Mouse (Mus musculus): ENCODE measurements around the gene Dnah11.

Dnah11 gene

DNA sequence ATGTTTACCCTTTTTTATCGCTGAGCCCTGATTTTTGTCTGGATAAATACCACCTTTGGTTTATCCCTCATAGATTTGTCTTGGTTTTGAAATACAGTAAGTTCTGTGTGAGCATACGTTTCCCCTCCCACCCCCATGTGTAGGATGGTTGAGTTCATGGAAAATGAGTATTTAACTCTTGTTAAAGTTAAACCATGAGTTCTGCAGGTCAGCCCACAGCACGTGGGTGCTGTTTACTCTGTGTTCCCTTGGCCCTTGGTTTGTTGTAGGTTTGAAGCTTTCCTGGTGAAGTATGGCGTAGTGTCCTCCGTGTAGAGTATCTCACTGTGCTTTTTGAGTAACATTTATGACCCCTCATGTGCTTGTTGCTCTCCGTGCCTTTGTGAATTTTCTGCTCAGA is 341.0 kb downstream of the Dnah11 start:
- Histone ChIP-seq H3K4me1 (replicated peaks; ENCODE audit: low read depth, low read length) (no peaks in the 10 kb centered on the region), H3K36me3 (ENCODE audit: insufficient read depth, low read length) (no peaks in the 10 kb centered on the region), H3K27me3 (ENCODE audit: insufficient read depth, low read length) (no peaks in the 10 kb centered on the region), H3K9me3 (ENCODE audit: low read length) (no peaks in the 10 kb centered on the region), H3K4me3 (replicated peaks; ENCODE audit: low read length) (no peak overlapping the region)
- TF ChIP-seq NANOG (IDR thresholded peaks at IDR 0.05; ENCODE audit: borderline replicate concordance, low read length) = no peak

DNA sequence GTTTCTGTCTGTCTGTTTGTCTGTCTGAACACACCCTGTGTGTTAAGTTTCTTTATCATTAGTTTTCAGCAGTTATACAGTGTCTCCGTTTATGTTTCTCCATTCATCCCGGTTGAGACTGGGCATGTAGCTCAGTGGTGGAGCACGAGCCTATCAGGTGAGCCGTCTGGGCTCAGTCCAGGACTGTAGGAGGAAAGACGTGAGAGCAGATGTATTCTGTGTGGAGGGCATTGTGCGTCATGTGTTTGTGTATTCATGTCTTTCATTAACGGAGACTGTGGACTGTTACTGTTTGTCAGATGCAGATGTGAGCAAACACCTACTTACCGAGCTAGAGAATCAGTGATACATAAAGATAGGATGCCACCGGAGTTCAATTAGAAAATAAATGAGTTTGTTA is 341.8 kb downstream of the Dnah11 start:
- no peaks in the 10 kb centered on the region for H3K9me3 ChIP-seq (ENCODE audit: low read length)
- no peaks in the 10 kb centered on the region for H3K27me3 ChIP-seq (ENCODE audit: insufficient read depth, low read length)
- H3K4me3 ChIP-seq (replicated peaks; ENCODE audit: low read length) = no peak overlapping the region
- no peaks in the 10 kb centered on the region for H3K4me1 ChIP-seq (replicated peaks; ENCODE audit: low read depth, low read length)
- TF ChIP-seq NANOG (IDR thresholded peaks at IDR 0.05; ENCODE audit: borderline replicate concordance, low read length) (no peak), CTCF (conservative IDR thresholded peaks at IDR 0.05; ENCODE audit: low read length) (no peak), POU5F1 (IDR thresholded peaks at IDR 0.05; ENCODE audit: borderline replicate concordance, low read length) (no peak)
- H3K36me3 ChIP-seq (ENCODE audit: insufficient read depth, low read length) = 0 out of 2 replicates have a peak, but pooled peaks cover 2% of the 10 kb centered on the region

DNA sequence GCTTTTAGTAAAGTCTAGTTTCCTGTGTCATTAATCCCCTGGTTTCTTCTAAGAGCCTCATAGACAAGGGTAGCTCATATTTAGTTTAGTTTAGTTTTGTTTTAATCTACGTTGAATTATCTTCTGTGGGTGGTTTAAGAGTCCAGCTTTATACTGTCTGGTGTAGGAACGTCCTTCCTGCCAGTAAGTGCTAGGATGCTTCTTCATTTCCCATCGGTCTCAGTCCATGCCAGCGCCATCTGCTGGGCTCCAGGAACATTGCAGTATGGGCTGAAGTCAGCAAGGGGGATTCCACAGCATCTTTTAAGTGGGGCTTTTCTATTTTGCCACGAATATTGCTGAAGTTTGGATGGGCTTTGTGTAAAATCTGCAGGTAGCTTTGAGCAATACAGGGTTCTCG is 345.5 kb downstream of the Dnah11 start:
- TF ChIP-seq CTCF (conservative IDR thresholded peaks at IDR 0.05; ENCODE audit: low read length) = peak; percentile 98
- no peak for TF ChIP-seq POU5F1 (IDR thresholded peaks at IDR 0.05; ENCODE audit: borderline replicate concordance, low read length)
- 0 out of 2 replicates have a peak, but pooled peaks cover 8% of the 10 kb centered on the region for H3K36me3 ChIP-seq (ENCODE audit: insufficient read depth, low read length)
- no peaks in the 10 kb centered on the region for H3K27me3 ChIP-seq (ENCODE audit: insufficient read depth, low read length)
- no peaks in the 10 kb centered on the region for H3K9me3 ChIP-seq (ENCODE audit: low read length)
- no peak overlapping the region for H3K4me3 ChIP-seq (replicated peaks; ENCODE audit: low read length)
- peaks cover 5% of the 10 kb centered on the region for H3K4me1 ChIP-seq (replicated peaks; ENCODE audit: low read depth, low read length)

DNA sequence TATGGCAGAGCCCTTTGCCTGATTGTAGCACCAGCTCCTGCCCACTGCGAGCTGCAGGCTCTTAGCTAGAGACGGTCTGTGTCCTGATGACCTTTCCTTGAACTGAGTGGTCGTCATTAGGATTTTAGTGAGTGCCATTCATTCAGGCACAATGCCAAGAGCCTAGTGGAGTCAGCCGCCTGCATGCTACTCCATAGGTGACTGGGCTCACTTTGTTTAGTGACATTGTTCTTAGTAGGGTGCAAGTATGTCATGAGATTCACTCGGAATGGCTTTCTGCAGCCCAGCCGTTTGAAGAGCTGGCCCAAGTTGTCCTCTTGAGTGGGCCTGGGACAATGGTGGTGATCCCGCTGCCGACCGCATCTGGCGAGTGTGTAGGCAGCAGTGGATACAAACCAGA is 348.4 kb downstream of the Dnah11 start:
- Histone ChIP-seq H3K4me3 (replicated peaks; ENCODE audit: low read length) (no peak overlapping the region), H3K9me3 (ENCODE audit: low read length) (no peaks in the 10 kb centered on the region), H3K4me1 (replicated peaks; ENCODE audit: low read depth, low read length) (peaks cover 5% of the 10 kb centered on the region), H3K36me3 (ENCODE audit: insufficient read depth, low read length) (0 out of 2 replicates have a peak, but pooled peaks cover 8% of the 10 kb centered on the region), H3K27me3 (ENCODE audit: insufficient read depth, low read length) (no peaks in the 10 kb centered on the region)
- TF ChIP-seq POU5F1 (IDR thresholded peaks at IDR 0.05; ENCODE audit: borderline replicate concordance, low read length) (no peak), CTCF (conservative IDR thresholded peaks at IDR 0.05; ENCODE audit: low read length) (no peak), NANOG (IDR thresholded peaks at IDR 0.05; ENCODE audit: borderline replicate concordance, low read length) (no peak)

DNA sequence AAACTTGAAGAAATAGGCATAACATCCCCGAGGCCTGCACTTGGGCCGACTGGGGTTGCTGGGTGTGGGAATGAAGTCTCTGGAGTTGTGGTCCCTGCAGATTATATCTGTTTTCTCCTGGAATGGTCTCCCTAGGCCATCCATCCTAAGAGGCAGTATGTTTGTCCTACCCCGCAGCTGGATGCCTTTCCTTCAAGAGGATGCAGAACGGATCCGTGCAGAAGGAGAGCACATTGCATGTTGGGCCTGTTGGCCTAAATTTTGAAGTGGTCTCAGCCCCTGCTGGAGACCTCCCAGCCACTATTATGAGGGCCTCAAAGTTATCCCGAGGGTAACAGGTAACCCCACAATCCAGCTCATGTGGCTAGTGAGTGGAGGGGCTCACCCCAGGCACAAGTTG is 350.2 kb downstream of the Dnah11 start:
- Histone ChIP-seq H3K4me1 (replicated peaks; ENCODE audit: low read depth, low read length) (peaks cover 10% of the 10 kb centered on the region), H3K4me3 (replicated peaks; ENCODE audit: low read length) (no peak overlapping the region), H3K9me3 (ENCODE audit: low read length) (no peaks in the 10 kb centered on the region), H3K36me3 (ENCODE audit: insufficient read depth, low read length) (0 out of 2 replicates have a peak, but pooled peaks cover 8% of the 10 kb centered on the region), H3K27me3 (ENCODE audit: insufficient read depth, low read length) (no peaks in the 10 kb centered on the region)
- TF ChIP-seq NANOG (IDR thresholded peaks at IDR 0.05; ENCODE audit: borderline replicate concordance, low read length) = no peak
- no peak for TF ChIP-seq CTCF (conservative IDR thresholded peaks at IDR 0.05; ENCODE audit: low read length)
- TF ChIP-seq POU5F1 (IDR thresholded peaks at IDR 0.05; ENCODE audit: borderline replicate concordance, low read length) = no peak

DNA sequence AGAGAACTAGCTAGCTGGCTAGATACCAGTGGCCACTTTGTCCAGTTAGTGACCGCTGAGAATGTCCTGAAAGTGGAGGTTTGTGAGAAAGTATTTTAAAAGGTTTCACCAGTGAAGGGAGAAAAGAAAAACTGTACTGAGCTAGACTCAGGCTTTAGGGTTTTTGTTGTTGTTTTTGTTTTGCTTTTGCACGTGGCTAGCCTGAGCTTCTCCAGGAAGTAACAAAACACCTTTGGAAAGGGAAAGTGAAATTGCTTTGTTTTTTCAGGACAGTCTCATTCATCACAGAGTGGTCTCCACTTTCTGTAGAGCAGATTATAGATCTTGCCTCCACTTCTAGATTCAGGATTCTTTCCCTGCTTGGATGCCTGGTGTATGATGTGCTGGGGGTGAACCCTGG is 353.9 kb downstream of the Dnah11 start:
- peaks cover 19% of the 10 kb centered on the region for H3K27me3 ChIP-seq (ENCODE audit: insufficient read depth, low read length)
- TF ChIP-seq POU5F1 (IDR thresholded peaks at IDR 0.05; ENCODE audit: borderline replicate concordance, low read length) (no peak), NANOG (IDR thresholded peaks at IDR 0.05; ENCODE audit: borderline replicate concordance, low read length) (no peak), CTCF (conservative IDR thresholded peaks at IDR 0.05; ENCODE audit: low read length) (no peak)
- peaks cover 12% of the 10 kb centered on the region for H3K4me1 ChIP-seq (replicated peaks; ENCODE audit: low read depth, low read length)
- H3K9me3 ChIP-seq (ENCODE audit: low read length) = no peaks in the 10 kb centered on the region
- no peak overlapping the region for H3K4me3 ChIP-seq (replicated peaks; ENCODE audit: low read length)
- no peaks in the 10 kb centered on the region for H3K36me3 ChIP-seq (ENCODE audit: insufficient read depth, low read length)

DNA sequence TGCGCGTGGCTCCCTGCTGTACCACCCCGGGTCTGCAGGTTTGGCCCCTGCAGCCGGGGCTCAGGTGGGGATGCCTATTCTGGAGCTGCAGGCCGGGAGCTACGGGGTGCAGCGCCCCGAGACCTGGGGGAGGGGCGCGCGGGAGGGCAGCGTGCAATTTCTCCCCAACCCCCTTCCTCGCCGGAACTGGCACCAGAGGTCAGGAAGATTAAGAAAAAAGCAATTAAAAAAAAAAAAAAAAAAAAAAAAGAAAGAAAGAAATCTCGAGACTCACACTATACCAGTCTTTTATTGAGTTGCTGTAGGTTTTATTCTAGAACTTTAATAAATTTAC is 354.8 kb downstream of the Dnah11 start:
- no peak for TF ChIP-seq NANOG (IDR thresholded peaks at IDR 0.05; ENCODE audit: borderline replicate concordance, low read length)
- TF ChIP-seq CTCF (conservative IDR thresholded peaks at IDR 0.05; ENCODE audit: low read length) = no peak
- no peak for TF ChIP-seq POU5F1 (IDR thresholded peaks at IDR 0.05; ENCODE audit: borderline replicate concordance, low read length)
- Histone ChIP-seq H3K36me3 (ENCODE audit: insufficient read depth, low read length) (no peaks in the 10 kb centered on the region), H3K9me3 (ENCODE audit: low read length) (no peaks in the 10 kb centered on the region), H3K4me1 (replicated peaks; ENCODE audit: low read depth, low read length) (peaks cover 12% of the 10 kb centered on the region), H3K27me3 (ENCODE audit: insufficient read depth, low read length) (peaks cover 19% of the 10 kb centered on the region), H3K4me3 (replicated peaks; ENCODE audit: low read length) (peak overlapping the region; percentile 88)

DNA sequence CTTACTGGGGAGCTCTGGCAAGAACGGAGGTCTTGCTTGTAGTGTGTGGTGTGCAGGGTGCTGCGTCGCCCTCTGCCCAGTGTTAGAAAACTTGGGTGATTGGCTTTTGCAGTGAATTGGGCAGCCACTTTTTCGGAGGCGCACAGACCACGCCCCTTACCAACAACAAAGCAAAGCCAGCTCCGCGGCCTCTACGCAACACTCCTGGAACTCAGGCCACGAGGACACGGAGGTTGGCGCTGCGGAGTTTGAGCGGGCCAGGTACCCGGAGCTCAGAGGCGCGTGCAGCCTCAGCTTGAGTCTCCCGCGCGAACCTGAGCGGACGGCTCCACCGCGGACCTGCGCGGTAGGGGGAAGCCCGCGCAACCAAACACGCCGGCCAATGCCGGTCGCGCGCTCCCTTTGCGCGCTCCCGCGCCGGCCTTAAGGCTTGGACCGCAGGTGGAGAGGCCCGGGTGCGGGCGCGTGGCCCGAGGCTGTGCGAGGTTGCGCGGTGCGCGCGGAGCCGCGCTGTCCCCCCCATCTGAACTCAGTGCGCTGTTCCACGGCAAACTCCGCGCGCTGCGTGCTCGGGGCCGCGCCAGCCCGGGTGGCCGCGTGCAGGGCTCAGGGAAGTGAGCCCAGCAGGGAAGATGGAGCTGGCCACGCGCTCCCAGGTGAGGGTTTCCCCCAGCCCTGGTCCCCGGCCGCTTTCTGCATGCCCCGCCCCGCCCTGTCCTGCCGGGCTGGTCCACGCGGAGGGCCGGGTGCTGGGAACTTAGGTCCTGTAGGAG is 355.4 kb downstream of the Dnah11 start:
- Histone ChIP-seq H3K4me1 (replicated peaks; ENCODE audit: low read depth, low read length) (peaks cover 12% of the 10 kb centered on the region), H3K36me3 (ENCODE audit: insufficient read depth, low read length) (no peaks in the 10 kb centered on the region), H3K4me3 (replicated peaks; ENCODE audit: low read length) (peak overlapping the region; percentile 88), H3K9me3 (ENCODE audit: low read length) (no peaks in the 10 kb centered on the region), H3K27me3 (ENCODE audit: insufficient read depth, low read length) (peaks cover 19% of the 10 kb centered on the region)
- TF ChIP-seq NANOG (IDR thresholded peaks at IDR 0.05; ENCODE audit: borderline replicate concordance, low read length) (no peak), CTCF (conservative IDR thresholded peaks at IDR 0.05; ENCODE audit: low read length) (no peak), POU5F1 (IDR thresholded peaks at IDR 0.05; ENCODE audit: borderline replicate concordance, low read length) (no peak)

DNA sequence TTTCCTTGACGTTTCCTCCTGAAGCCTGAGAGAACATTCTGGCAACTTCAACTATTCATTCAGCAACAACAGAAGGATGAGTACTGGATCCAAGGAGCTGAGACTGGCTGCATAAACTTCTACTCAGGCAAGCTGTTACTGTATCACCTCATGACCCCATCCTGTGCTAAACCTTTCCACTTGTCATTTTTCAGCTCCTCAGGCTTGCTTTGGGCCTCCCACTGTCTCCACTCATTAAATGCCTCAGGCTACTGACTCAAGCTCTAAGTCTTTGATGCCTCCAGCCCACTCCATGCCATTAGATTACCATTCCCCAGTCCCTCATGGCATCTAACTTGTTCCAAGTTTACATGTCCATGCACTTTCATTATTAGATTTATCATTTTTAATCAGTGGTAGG is 356.2 kb downstream of the Dnah11 start:
- H3K9me3 ChIP-seq (ENCODE audit: low read length) = no peaks in the 10 kb centered on the region
- peaks cover 12% of the 10 kb centered on the region for H3K4me1 ChIP-seq (replicated peaks; ENCODE audit: low read depth, low read length)
- H3K4me3 ChIP-seq (replicated peaks; ENCODE audit: low read length) = peak overlapping the region; percentile 88; the same call in 1 of the 2 replicates
- peaks cover 19% of the 10 kb centered on the region for H3K27me3 ChIP-seq (ENCODE audit: insufficient read depth, low read length)
- H3K36me3 ChIP-seq (ENCODE audit: insufficient read depth, low read length) = no peaks in the 10 kb centered on the region
- TF ChIP-seq POU5F1 (IDR thresholded peaks at IDR 0.05; ENCODE audit: borderline replicate concordance, low read length) (no peak), CTCF (conservative IDR thresholded peaks at IDR 0.05; ENCODE audit: low read length) (no peak), NANOG (IDR thresholded peaks at IDR 0.05; ENCODE audit: borderline replicate concordance, low read length) (no peak)

Measured in E14TG2a.4 (cell line).